In the genomic region with DNA sequence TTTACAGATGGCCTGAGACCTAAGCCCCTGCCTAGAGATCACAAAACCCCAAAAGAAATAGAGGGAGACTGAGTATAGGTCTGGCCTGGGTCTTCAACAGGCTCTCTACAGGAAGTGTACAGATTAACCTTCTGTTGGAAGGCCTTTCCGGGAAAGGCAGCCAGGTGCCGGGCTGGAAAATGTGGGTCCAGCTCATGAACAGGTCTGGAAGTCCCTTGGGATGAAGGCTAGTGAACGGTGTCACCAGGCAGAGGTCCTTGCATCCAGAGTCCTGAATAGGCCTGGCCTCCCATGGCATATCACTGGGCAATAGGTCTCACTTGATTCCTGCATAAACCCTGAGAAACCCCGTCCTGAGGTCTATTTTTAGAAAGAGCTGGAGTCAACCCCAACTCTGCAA, we compare ENCODE assay signal across 18 mouse cellular contexts.
DNase-seq lines count a peak whose midpoint lies in the region; ATAC-seq lines count a peak whose summit lies in the region.
"Had no signal": no experiment of that assay in that cellular context is flagged by ENCODE, and none has a peak within 500 bp of the region (broad histone marks: within the 10 kb centered on the region; RNA-seq: fewer than 3 reads in every experiment).

No protein-coding gene starts in this region.

- peaks cover 31% of the 10 kb centered on the region for H3K4me1 ChIP-seq in kidney, embryonic 15.5 days
- H3K4me1 ChIP-seq: forebrain, embryonic 15.5 days had no signal

- H3K9ac ChIP-seq in kidney, embryonic 15.5 days = no peak overlapping the region
- H3K9ac ChIP-seq: embryonic facial prominence, embryonic 12.5 days; forebrain, embryonic 12.5 days; forebrain, embryonic 15.5 days; forebrain, postnatal 0 days had no signal

- ATAC-seq in kidney, embryonic 15.5 days (replicated peaks; ENCODE audit: low FRiP score) = no peak
- ATAC-seq in megakaryocyte-erythroid progenitor cell, adult 5-6 weeks (replicated peaks; ENCODE audit: low FRiP score, low TSS enrichment, poor library complexity, severe bottlenecking) = no peak
- ATAC-seq: forebrain, embryonic 15.5 days; forebrain, postnatal 0 days had no signal

- H3K27ac ChIP-seq in kidney, embryonic 15.5 days = 0 out of 2 replicates have a peak overlapping the region, but pooled peaks have one; percentile 13
- H3K27ac ChIP-seq: embryonic facial prominence, embryonic 10.5 days; embryonic facial prominence, embryonic 12.5 days; forebrain, embryonic 12.5 days; forebrain, embryonic 15.5 days had no signal

- H3K36me3 ChIP-seq in kidney, embryonic 15.5 days = no peaks in the 10 kb centered on the region
- H3K36me3 ChIP-seq: embryonic facial prominence, embryonic 10.5 days; embryonic facial prominence, embryonic 12.5 days; forebrain, embryonic 12.5 days; forebrain, embryonic 15.5 days had no signal

- no peak overlapping the region for H3K4me2 ChIP-seq in kidney, embryonic 15.5 days
- H3K4me2 ChIP-seq: embryonic facial prominence, embryonic 12.5 days; forebrain, embryonic 12.5 days; forebrain, embryonic 15.5 days had no signal

- no peaks in the 10 kb centered on the region for H3K9me3 ChIP-seq in kidney, embryonic 15.5 days (replicated peaks)
- H3K9me3 ChIP-seq: embryonic facial prominence, embryonic 10.5 days; embryonic facial prominence, embryonic 12.5 days; forebrain, embryonic 12.5 days; forebrain, embryonic 15.5 days had no signal

- WGBS in kidney, embryonic 15.5 days = 74% methylated on average over 4 of the region's 4 CpGs

- no peaks in the 10 kb centered on the region for H3K27me3 ChIP-seq in kidney, embryonic 15.5 days
- H3K27me3 ChIP-seq: forebrain, embryonic 12.5 days; forebrain, embryonic 15.5 days had no signal

- H3K4me3 ChIP-seq in kidney, embryonic 15.5 days (replicated peaks) = no peak overlapping the region
- H3K4me3 ChIP-seq: embryonic facial prominence, embryonic 10.5 days; embryonic facial prominence, embryonic 12.5 days; forebrain, embryonic 12.5 days; forebrain, embryonic 15.5 days had no signal

- peak; percentile 91 for DNase-seq in heart, adult 11 months
- no peak for DNase-seq in heart, adult 9 months (ENCODE audit: low spot score in 2 of 2)
- no peak for DNase-seq in kidney, adult 11 months
- peak; percentile 54 for DNase-seq in adipocyte (ENCODE audit: low spot score)
- DNase-seq: adrenal gland, adult 8-10 months; adrenal gland, postnatal 36 days; cerebellum, adult 11-12 months; cerebellum, adult 2 months; cerebellum, adult 9-10 months; cerebellum, postnatal 10 days; cerebellum, postnatal 25 days; forebrain, postnatal 0 days had no signal

Comparison
In these comparisons a context has a peak if more than half of its experiments do, and no peak if none do; other contexts are left out.
1. DNase-seq: peak in heart, adult 11 months (single experiment) and adipocyte (single experiment); none in heart, adult 9 months (0 of 2) and kidney, adult 11 months (single experiment).